Mouse (Mus musculus): ENCODE measurements around the gene Faap100.

Gene Faap100

GRCm38 (mm10) chr11:120319310-120319709 lies 59.3 kb downstream of the Faap100 start:
- no peak for DNase-seq (ENCODE audit: low read depth, low spot score)

Measured in ZHBTc4 (cell line).